Mouse (Mus musculus) heart, embryonic 12.5 days (tissue): ENCODE results near the gene Sfxn3. TPM values are rescaled to one million over a fixed set of nuclear protein-coding genes. Genes with fewer than 3 reads are reported as not detected.

ENCODE experiments used
- ATAC-seq: fragments of 200-750 bp; cut with Nextera tagmentation; 2 replicates; pipeline ENCODE4 v1.8.0; 2017; ENCODE audit warnings: moderate TSS enrichment, moderate library complexity; ENCODE audit not compliant: insufficient number of reproducible peaks, low FRiP score
- H3K27ac ChIP-seq: fragments of 300-500 bp; sonication (generic); 2 replicates; pipeline ENCODE4 v1.5.1; 2016; ENCODE audit warnings: mild to moderate bottlenecking, moderate library complexity; ENCODE audit not compliant: poor library complexity, severe bottlenecking
- H3K27me3 ChIP-seq: fragments of 300-500 bp; sonication (generic); replicated peaks from 2 replicates; pipeline ENCODE4 v1.6.1; 2016; ENCODE audit warnings: mild to moderate bottlenecking, moderate library complexity
- H3K36me3 ChIP-seq: fragments of 300-500 bp; sonication (generic); 2 replicates; pipeline ENCODE4 v1.6.1; 2016; ENCODE audit warnings: mild to moderate bottlenecking, moderate library complexity
- H3K4me1 ChIP-seq: fragments of 300-500 bp; sonication (generic); replicated peaks from 2 replicates; pipeline ENCODE4 v1.6.1; 2016; ENCODE audit warnings: mild to moderate bottlenecking
- H3K4me2 ChIP-seq: fragments of 300-500 bp; sonication (generic); 2 replicates; pipeline ENCODE4 v1.6.1; 2016; ENCODE audit warnings: mild to moderate bottlenecking, moderate library complexity
- H3K4me3 ChIP-seq: fragments of 300-500 bp; sonication (generic); 2 replicates; pipeline ENCODE4 v1.5.1; 2016; ENCODE audit warnings: mild to moderate bottlenecking
- H3K9ac ChIP-seq: fragments of 300-500 bp; sonication (generic); 2 replicates; pipeline ENCODE4 v1.6.1; 2016; ENCODE audit warnings: mild to moderate bottlenecking, moderate library complexity
- H3K9me3 ChIP-seq: fragments of 300-500 bp; sonication (generic); replicated peaks from 2 replicates; pipeline ENCODE4 v1.6.1; 2016; ENCODE audit warnings: mild to moderate bottlenecking, moderate library complexity
- WGBS: fragments of 180-500 bp; shearing (Covaris S2); methylation state at CpG from one replicate; pipeline ENCODE4 v1.1.7; 2016; 5-methylcytosine and 5-hydroxymethylcytosine counted together
- polyA plus RNA-seq: library from polyadenylated mRNA; unstranded; fragments of >200 nt; fragmentation: Nextera tagmentation; extraction: Ambion mirVana; gene quantifications from 2 replicates; pipeline ENCODE4 v1.2.1, GENCODE M21; 2016

The Sfxn3 gene
- polyA plus RNA-seq, 1 experiment from 2014 or later, result 20.4 TPM

DNA sequence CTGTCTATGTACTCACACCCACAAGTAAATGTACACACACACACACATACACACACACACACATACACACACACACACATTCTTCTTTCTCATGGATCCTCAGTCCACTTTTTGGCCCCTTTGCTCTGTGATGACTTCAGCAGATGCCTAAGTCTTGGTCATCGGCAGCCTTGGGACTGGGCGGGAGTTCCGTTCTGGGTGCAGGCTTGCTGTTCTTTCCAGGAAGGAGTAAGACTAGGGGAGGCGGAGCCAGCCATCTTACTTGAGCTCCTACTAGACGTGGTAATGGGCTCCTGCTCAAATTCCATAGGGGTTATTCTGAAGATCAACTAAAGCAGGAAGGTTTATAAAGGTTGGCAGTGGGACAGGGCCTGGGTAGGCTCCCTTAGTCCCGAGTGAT is 27.0 kb upstream of the Sfxn3 start:
- peaks cover 46% of the 10 kb centered on the region for H3K36me3 ChIP-seq
- no peaks in the 10 kb centered on the region for H3K9me3 ChIP-seq
- peak overlapping the region; percentile 21; the same call in 1 of the 2 replicates for H3K9ac ChIP-seq
- H3K4me3 ChIP-seq, result no peak overlapping the region
- peaks cover 37% of the 10 kb centered on the region for H3K4me1 ChIP-seq
- WGBS, result 54% methylated on average over 6 of the region's 6 CpGs
- H3K27ac ChIP-seq, result no peak overlapping the region
- H3K27me3 ChIP-seq, result no peaks in the 10 kb centered on the region
- peak overlapping the region; percentile 31 for H3K4me2 ChIP-seq
- ATAC-seq, result no peak

DNA sequence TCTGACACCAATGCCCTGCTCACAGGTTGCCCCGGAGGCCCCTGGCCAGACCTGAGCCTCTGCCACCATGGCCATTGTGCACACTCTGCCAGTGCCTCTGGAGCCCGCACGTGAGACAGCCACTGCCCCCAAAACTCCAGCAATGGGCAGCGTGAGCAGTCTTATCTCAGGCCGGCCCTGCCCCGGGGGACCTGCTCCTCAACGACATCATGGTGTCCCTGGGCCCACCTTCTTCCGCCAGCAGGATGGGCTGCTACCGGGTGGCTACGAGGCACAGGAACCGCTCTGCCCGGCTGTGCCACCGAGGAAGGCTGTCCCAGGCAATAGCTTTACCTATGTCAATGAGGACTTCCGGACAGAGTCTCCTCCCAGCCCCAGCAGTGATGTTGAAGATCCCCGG is 25.9 kb upstream of the Sfxn3 start:
- peaks cover 56% of the 10 kb centered on the region for H3K36me3 ChIP-seq
- H3K27me3 ChIP-seq, result no peaks in the 10 kb centered on the region
- no peak overlapping the region for H3K4me3 ChIP-seq
- no peaks in the 10 kb centered on the region for H3K9me3 ChIP-seq
- 77% methylated on average over 15 of the region's 15 CpGs for WGBS
- 0 out of 2 replicates have a peak overlapping the region, but pooled peaks have one; percentile 21 for H3K9ac ChIP-seq
- H3K4me2 ChIP-seq, result 0 out of 2 replicates have a peak overlapping the region, but pooled peaks have one; percentile 10
- ATAC-seq, result no peak
- no peak overlapping the region for H3K27ac ChIP-seq
- peaks cover 37% of the 10 kb centered on the region for H3K4me1 ChIP-seq

DNA sequence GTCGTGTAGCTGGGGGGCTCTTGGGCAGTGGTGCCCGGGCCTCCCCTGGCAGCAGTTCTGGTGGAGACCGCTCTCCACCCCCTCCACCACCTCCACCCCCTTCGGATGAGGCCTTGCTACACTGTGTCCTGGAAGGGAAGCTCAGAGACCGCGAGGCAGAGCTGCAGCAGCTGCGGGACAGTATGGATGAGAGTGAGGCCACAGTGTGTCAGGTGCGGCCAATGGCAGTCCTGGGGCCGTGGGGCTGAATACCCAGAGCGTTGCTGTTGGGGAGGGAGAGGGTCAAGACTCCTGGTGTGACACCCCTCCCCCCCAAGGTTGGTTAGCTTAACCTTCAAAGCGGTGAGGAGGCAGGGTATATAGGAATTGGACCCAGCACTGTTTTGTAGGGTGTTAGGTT is 23.3 kb upstream of the Sfxn3 start:
- no peak overlapping the region for H3K27ac ChIP-seq
- WGBS, result 83% methylated on average over 11 of the region's 11 CpGs
- H3K4me2 ChIP-seq, result no peak overlapping the region

GRCm38 (mm10) chr19:45024775-45025174 is 22.5 kb upstream of the Sfxn3 start:
- H3K4me3 ChIP-seq, result no peak overlapping the region
- no peak for ATAC-seq
- no peak overlapping the region for H3K27ac ChIP-seq
- no peak overlapping the region for H3K9ac ChIP-seq
- H3K36me3 ChIP-seq, result peaks cover 77% of the 10 kb centered on the region
- no peaks in the 10 kb centered on the region for H3K9me3 ChIP-seq
- peaks cover 31% of the 10 kb centered on the region for H3K4me1 ChIP-seq
- H3K4me2 ChIP-seq, result no peak overlapping the region
- 89% methylated on average over 20 of the region's 20 CpGs for WGBS
- no peaks in the 10 kb centered on the region for H3K27me3 ChIP-seq

More for the DNA sequence above, 23.3 kb upstream of the Sfxn3 start:
- Histone ChIP-seq H3K9ac (no peak overlapping the region), H3K4me1 (peaks cover 35% of the 10 kb centered on the region), H3K4me3 (no peak overlapping the region), H3K9me3 (no peaks in the 10 kb centered on the region), H3K36me3 (peaks cover 79% of the 10 kb centered on the region), H3K27me3 (no peaks in the 10 kb centered on the region)
- peak; percentile 13; the same call in 1 of the 2 replicates for ATAC-seq

GRCm38 (mm10) chr19:45025937-45026568 is 21.2 kb upstream of the Sfxn3 start:
- ATAC-seq, result no peak
- Histone ChIP-seq H3K4me1 (peaks cover 29% of the 10 kb centered on the region), H3K9me3 (no peaks in the 10 kb centered on the region), H3K4me2 (no peak overlapping the region), H3K36me3 (peaks cover 73% of the 10 kb centered on the region), H3K27ac (no peak overlapping the region), H3K9ac (no peak overlapping the region), H3K27me3 (no peaks in the 10 kb centered on the region), H3K4me3 (no peak overlapping the region)
- 90% methylated on average over 37 of the region's 37 CpGs for WGBS

DNA sequence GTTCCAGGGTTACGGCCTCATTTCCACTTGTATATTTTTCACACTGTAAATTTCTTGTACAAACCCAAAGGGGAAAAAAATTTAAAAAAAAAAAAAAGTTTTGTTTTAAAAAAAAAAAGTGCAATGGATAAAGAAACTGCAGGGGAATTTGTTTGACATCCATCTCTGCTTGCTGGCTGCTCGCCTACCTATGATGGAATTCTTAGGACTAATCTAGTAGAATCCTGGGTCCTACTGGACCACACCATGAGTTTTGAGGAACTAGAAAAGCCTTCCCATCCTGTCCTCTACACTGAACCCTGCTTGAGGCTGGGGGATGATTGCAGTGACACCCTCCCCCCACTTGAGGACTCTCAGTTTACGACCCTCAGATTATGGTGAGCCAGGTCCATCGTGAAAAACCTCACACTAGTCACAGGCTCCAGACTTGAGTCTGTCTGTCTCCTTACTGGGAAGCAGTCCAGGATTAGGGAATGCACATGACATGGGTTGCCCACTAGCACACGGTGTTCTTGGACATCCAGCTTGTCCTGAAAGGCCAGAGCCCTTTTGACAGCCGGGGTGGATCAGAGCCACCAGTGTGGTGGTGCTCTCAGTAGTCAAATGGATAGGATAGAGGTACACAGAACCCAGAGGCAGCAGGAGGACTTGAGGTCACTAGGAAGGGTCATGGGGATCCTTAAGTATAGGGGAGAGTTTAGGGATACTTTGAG is 20.2 kb upstream of the Sfxn3 start:
- ATAC-seq, result no peak

DNA sequence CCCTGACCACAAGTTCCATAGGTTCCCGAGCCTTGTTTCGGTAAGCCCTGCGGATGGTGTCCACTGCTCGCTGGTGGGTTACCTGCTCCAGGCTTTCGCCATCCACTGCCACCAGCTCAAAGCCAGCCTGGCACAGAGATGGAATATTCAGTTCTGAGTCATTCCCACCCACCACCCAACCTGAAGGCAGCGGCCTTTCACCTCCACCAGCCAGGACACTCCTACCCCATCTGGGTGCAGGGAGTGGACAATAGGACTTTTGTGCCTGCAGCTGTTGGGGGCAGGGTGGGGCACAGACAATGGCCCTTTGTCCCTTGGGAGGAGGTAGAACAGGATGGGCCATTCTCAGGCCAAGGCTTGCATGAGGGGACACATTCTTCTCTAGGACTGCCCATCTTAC is 19.5 kb upstream of the Sfxn3 start:
- H3K4me2 ChIP-seq, result no peak overlapping the region
- 85% methylated on average over 6 of the region's 6 CpGs for WGBS

More for the DNA sequence above, 20.2 kb upstream of the Sfxn3 start:
- H3K4me3 ChIP-seq, result no peak overlapping the region
- no peak overlapping the region for H3K4me2 ChIP-seq
- H3K36me3 ChIP-seq, result peaks cover 62% of the 10 kb centered on the region
- H3K27ac ChIP-seq, result no peak overlapping the region
- peaks cover 31% of the 10 kb centered on the region for H3K4me1 ChIP-seq
- WGBS, result 71% methylated on average over 6 of the region's 6 CpGs
- H3K9me3 ChIP-seq, result no peaks in the 10 kb centered on the region
- no peak overlapping the region for H3K9ac ChIP-seq
- H3K27me3 ChIP-seq, result no peaks in the 10 kb centered on the region

GRCm38 (mm10) chr19:45028746-45029145 is 18.6 kb upstream of the Sfxn3 start:
- Histone ChIP-seq H3K27me3 (no peaks in the 10 kb centered on the region), H3K9ac (0 out of 2 replicates have a peak overlapping the region, but pooled peaks have one; percentile 8), H3K36me3 (peaks cover 49% of the 10 kb centered on the region), H3K9me3 (no peaks in the 10 kb centered on the region), H3K4me3 (no peak overlapping the region), H3K4me1 (peaks cover 41% of the 10 kb centered on the region), H3K4me2 (0 out of 2 replicates have a peak overlapping the region, but pooled peaks have one; percentile 14), H3K27ac (no peak overlapping the region; the same call in 1 of the 2 replicates)
- 56% methylated on average over 19 of the region's 19 CpGs for WGBS
- ATAC-seq, result no peak

More for the DNA sequence above, 19.5 kb upstream of the Sfxn3 start:
- Histone ChIP-seq H3K36me3 (peaks cover 57% of the 10 kb centered on the region), H3K4me3 (no peak overlapping the region), H3K27ac (0 out of 2 replicates have a peak overlapping the region, but pooled peaks have one; percentile 28), H3K9ac (no peak overlapping the region), H3K27me3 (no peaks in the 10 kb centered on the region), H3K9me3 (no peaks in the 10 kb centered on the region), H3K4me1 (peaks cover 38% of the 10 kb centered on the region)
- ATAC-seq, result no peak

DNA sequence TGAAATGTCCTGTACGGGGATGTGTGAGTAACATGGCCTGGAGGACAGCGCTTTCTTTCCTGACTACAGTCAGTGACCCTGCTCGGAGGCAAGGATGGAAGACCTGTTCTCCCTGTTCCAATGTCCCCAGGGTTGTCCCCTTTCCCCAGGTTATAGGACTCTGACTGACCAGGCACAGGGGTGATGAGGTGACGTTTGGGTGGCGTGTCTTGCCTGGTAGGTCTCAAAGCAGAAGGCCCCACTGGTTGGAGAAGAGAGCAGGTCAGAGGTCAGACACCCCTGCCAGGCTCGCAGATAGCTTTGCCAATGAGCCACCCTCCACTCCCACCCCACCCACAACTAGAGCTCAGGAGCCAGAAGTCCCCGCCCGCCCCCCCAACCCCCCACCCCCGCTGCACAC is 17.7 kb upstream of the Sfxn3 start:
- H3K27me3 ChIP-seq, result no peaks in the 10 kb centered on the region
- no peak overlapping the region for H3K9ac ChIP-seq
- peaks cover 41% of the 10 kb centered on the region for H3K4me1 ChIP-seq
- no peak overlapping the region for H3K4me3 ChIP-seq
- H3K9me3 ChIP-seq, result no peaks in the 10 kb centered on the region
- WGBS, result 56% methylated on average over 9 of the region's 9 CpGs
- H3K4me2 ChIP-seq, result no peak overlapping the region
- peaks cover 40% of the 10 kb centered on the region for H3K36me3 ChIP-seq
- H3K27ac ChIP-seq, result no peak overlapping the region
- ATAC-seq, result no peak

- H3K9me3 ChIP-seq, result no peaks in the 10 kb centered on the region
- 29% methylated on average over 8 of the region's 8 CpGs for WGBS
- no peak for ATAC-seq
These were observed 17.2 kb upstream of the Sfxn3 start for GRCm38 (mm10) chr19:45030111-45030510.

More at GRCm38 (mm10) chr19:45030111-45030510, 17.2 kb upstream of the Sfxn3 start:
- Histone ChIP-seq H3K9ac (no peak overlapping the region), H3K4me1 (peaks cover 41% of the 10 kb centered on the region), H3K36me3 (peaks cover 36% of the 10 kb centered on the region), H3K27ac (no peak overlapping the region), H3K27me3 (peaks cover 1% of the 10 kb centered on the region; the same call in 1 of the 2 replicates), H3K4me3 (no peak overlapping the region), H3K4me2 (no peak overlapping the region)
